Mouse (Mus musculus) neural tube, embryonic 10.5 days (tissue): ENCODE measurements around the gene Tmprss9.

Source experiments
- DNase-seq: peaks from one replicate; pipeline ENCODE4 v3.0.0-alpha.2; 2017; ENCODE audit warnings: low spot score; ENCODE audit errors: extremely low spot score

Gene Tmprss9

DNA sequence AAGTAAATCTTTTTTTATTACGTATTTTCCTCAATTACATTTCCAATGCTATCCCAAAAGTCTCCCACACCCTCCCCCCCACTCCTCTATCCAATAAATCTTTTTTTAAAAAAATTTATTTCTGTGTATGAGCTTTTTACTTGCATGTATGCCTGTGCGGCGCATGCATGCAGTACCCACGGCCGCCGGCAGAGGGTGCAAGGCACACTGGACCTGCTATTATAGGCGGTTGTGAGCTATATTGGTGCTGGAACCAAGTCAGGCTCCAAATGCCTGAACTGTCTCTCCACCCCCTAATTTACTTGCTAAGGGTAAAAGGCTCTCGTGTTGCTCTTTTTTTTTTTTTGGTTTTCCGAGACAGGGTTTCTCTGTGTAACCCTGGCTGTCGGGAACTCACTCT is 9.7 kb downstream of the Tmprss9 start:
- DNase-seq: peak; percentile 78

DNA sequence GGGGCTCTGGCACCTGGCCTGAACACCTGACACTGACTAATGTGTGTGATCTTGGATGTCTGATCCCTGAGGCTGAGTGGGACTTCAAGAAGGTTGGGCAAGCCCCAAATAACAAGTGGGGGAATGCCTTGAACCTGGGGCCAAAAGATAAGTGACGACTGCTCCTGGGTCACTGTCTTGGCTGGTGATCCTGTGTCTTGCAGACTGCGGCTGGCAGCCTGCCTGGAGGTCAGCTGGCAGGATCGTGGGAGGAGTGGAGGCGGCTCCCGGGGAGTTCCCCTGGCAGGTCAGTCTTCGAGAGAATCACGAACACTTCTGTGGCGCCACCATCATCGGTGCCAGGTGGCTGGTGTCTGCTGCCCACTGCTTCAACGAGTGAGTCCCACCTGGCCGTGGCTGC is 15.5 kb downstream of the Tmprss9 start:
- DNase-seq: no peak

DNA sequence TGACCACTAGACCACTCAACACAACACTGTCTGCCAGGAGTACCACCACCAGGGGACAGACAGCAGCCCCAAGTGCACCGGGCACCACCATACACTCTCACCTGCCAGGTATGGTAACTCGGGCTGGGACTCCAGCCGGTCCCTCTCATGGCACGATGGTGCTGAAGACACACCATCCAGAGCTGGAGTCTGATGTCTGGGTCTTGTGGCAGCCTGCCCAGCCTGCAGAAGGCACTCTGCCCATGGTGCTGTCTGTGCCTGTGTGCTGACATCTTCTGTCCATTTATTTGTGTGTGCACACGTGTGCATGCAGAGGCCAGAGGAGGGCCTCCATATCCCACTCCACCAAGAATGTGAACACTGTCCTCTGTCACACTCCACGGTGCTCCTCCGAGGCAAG is 23.5 kb downstream of the Tmprss9 start:
- DNase-seq: no peak

DNA sequence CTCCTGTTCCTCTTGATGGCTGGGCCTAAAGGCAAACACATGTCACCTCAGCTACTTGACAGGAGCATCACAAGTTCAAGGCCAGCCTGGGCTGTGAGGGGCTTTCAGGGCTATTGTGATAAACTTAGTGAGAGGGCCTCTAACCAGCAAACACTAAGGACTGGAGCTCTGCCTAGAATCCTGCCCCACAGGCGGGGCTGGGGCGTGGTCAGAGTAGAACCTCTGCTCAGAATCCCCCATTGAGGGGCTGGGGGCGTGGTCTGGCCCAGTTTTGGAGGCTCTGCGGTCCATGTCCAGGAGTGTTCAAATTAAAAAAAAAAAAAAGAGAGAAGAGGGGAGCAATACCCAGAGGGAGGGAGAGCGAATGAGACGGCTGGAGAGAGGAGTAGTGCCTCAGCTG is 24.0 kb downstream of the Tmprss9 start:
- no peak for DNase-seq

DNA sequence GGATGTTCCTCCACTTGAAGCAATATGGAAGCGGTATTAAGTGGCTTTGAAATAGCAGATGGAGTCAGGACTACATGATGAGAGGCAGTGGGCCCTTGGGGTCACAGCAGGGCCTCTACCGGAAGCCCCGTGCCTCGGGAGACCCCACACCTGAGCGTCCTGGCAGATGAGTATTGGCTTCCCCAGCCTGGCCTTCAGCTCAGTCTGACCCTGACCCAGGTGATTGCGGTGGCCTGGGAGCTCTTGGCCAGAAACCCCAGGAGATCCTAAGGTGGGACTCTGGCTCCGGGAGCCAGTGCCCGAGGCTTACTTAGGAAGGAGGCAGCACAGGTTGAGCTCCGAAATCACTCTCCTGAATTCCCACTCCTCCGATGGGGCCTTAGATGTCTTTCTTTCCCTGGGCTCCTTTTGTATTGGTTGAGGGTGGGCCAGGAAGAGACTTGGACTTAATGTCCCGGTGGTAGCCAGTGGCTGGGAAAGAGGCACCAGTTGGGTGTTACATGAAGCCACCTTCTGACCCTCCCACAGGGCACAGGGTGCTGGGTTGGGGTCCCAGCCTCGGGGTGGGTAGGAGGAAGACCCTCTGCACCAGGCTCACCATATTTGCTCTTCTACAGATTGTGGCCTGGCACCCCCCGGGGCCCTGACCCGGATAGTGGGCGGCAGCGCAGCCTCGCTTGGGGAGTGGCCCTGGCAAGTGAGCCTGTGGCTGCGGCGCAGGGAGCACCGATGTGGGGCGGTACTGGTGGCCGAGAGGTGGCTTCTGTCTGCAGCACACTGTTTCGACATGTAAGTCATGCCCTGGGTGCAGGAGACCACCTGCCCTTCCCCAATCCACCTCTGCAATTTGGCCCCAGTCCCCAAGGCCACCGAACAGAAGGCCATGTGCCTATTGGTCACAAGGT is 25.2 kb downstream of the Tmprss9 start:
- DNase-seq: no peak

DNA sequence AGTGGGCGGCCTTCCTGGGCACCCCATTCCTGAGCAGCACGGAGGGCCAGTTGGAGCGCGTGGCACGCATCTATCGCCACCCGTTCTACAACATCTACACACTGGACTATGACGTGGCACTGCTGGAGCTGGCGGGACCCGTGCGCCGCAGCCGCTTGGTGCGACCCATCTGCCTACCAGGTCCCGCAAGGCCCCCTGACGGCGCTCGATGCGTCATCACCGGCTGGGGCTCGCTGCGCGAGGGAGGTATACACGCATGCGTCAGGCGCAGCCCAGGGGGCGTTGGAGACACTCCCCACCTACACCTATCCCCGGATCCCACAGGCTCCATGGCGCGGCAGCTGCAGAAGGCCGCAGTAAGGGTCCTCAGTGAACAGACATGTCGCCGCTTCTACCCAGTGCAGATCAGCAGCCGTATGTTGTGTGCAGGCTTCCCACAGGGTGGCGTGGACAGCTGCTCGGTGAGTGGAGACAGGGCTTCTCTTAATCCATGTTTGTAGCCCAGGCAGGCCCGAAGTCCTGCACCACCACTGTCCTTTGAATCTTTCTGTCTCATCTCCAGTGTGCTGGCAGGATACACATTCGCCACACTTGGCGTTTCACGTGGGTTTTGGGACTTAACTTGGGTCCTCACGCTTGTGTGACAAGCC is 26.3 kb downstream of the Tmprss9 start:
- DNase-seq: no peak

DNA sequence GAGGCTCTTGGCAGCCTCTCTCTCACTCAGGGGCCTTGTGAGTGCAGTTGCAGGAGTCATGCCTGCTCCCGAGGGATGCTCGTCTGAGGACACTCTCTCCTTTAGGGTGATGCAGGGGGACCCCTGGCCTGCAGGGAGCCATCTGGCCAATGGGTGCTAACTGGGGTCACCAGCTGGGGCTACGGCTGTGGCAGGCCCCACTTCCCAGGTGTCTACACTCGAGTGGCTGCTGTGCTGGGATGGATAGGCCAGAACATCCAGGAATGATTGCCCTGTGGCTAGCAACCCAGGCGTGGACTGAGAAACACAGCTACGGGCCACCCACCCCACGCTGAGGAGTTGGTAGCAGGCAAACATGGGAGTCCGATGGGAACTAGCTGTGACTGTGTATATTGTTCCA is 27.4 kb downstream of the Tmprss9 start:
- no peak for DNase-seq

DNA sequence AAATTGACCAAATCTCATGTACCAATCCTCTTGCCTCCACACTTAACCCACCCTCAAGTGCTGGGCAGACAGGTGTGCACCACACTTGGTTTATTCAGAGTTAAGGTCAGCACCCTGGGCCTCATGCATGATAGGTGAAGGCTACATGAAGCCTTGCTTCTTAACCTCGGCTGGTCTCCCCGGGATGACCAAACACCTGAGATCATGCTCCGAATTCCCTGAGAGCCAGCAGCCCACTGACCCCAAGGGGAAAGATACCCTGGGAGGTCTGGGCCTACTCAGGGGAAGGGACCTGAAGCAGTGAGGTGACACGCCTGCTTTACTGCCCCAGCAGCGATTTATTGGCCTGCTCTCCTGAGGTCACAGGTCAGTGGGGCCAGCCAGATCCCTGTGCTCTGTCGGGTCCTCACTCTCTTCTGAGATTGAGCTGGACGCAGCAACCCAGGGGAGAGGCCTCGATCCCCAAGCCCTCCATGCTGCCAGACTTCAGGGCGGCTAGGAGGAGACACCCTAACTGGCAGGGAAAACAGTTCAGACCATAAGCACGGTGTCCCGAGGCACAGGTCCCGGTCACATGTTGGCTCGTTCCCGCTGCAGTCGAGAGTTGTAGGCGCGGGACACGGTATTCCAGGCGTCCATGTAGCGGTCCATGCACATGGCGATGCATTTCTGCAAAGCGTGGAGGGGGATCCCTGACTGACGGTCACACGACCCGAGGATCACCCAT is 28.1 kb downstream of the Tmprss9 start:
- no peak for DNase-seq

DNA sequence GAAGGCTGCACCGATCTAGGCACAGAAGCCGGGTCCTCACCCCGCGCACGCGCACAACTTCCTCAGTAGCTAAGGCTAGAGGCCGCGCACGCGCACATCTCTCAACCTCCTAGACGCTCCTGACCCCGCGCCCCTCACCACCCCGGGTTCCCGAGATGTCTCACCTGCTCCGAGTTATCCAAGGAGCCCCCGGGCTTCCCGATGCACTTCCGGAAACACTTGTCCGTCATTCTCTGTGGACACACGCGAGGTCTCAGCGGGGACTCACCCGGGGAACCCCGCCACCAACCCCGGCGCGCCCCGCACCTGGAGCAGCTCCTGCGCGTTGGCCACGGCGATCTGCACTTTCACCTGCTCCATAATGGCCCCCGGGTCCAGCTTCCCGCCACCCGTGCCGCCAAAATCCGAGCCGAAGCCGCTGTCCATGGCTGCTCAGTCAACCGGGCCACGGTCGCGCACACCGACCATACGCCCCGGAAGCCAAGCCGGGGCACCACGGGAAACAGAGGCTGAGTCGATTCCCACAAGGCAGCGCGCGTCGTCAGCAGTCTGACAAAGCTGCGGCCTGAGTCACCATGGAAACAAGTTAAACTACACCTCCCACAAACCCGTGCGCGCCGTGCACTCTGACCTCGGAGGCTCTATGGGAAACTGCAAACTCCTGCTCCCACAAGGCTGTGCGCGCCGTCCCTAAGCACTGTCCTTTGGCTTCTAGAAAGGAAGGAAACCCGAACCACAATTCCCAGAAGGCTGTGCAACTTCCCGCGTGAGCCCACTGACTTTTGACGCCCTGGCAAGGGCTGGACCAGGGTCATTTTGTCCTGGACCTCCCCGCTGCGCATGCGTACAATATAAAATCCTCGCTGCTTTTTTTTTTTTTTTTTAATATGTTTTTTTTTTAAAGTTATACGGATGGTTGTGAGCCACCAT is 28.9 kb downstream of the Tmprss9 start, which contains the start of gene Timm13:
Timm13 (minus strand) TSS at position 652 of the 930 bp plus-strand sequence.
- DNase-seq: peak; percentile 99

DNA sequence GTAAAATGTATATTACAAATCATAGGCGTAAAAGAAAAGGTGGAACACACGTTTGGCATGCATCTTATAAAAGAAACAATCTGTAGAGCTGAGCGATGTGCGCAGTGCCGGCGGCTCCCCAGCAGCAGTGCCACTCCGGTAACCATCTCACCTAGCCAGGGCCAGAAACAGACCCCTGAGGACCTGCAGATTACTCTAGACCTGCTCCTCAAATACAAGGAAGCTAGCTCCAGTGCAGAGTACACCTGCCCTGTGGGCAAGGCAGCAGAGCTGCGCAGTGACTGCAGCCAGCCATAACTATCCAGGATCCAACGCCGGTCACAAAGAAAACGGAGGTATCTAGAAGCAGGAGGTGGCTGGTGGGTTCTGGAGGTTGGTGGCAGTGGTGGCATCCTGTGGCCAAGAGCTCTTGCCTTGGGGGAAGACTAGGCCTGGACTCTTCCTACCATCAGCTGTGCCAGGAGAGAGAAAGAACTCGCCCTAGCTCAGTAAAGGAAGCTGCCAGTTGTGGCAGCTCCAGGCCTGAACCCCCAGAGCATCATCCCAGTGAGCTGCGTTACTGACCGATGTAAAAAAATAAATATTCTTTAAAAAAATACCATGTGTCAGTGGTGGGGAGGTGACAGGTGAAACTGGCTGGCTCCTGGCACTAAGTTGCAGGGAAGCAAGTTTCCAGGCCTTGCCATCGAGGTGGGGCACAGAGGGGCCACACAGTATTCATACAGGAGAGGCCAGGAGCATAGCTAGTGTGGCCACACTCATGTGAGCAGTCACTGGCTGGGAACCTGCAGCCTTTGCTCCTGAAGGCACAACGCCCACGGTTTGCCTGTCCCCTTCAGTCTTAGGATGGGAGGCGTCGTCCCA is 30.0 kb downstream of the Tmprss9 start:
- DNase-seq: no peak

DNA sequence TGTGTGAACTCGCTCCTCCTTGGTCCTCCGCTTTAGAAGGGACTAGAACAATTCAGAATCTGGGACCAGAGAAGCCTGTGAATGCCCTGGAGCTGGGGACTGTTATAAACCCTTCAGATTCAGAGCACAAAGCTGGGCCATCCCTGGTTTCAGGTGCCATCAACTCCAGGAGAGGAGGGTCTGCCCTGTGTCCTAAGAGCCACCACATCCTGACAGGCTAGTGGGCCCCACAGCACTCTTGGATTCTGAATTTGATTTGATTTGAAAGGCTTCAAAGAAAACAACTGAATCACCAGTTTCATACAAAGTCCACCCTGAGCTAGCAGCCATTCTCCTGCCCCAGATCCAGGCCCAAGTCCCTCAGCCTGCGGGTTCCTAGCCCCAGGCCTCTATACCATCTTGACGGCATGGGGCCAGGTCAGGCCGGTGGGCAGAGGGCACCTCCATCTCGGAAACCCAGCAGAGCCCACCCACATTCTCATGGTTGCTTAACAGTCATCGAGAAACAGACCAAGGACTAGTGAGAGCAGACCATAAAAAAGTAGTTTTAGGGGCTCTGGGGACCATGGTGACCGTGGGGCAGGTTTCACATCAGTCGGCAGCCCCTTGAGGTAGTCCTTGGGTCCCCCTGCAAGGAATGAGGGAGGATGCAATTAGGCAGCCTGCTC is 30.8 kb downstream of the Tmprss9 start:
- no peak for DNase-seq

DNA sequence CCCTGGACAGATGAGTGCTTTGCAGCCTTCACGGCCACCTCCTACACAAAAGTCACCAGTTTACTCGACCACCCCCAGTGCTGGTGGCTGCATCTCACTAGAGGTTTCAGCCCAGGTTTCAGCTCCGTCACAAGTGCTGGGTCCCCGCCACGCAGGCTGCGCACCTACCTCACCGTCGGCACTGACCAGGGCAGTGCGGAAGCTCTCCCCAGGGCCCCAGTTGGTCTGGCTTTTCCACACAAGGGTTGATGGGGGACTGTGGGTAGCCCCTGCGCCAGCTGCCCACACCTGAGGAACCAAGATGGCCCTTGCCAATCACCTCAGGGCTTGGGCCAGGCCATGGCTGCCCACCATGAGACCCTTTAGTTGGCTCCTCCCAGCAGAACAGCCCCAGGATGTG is 31.6 kb downstream of the Tmprss9 start:
- no peak for DNase-seq

DNA sequence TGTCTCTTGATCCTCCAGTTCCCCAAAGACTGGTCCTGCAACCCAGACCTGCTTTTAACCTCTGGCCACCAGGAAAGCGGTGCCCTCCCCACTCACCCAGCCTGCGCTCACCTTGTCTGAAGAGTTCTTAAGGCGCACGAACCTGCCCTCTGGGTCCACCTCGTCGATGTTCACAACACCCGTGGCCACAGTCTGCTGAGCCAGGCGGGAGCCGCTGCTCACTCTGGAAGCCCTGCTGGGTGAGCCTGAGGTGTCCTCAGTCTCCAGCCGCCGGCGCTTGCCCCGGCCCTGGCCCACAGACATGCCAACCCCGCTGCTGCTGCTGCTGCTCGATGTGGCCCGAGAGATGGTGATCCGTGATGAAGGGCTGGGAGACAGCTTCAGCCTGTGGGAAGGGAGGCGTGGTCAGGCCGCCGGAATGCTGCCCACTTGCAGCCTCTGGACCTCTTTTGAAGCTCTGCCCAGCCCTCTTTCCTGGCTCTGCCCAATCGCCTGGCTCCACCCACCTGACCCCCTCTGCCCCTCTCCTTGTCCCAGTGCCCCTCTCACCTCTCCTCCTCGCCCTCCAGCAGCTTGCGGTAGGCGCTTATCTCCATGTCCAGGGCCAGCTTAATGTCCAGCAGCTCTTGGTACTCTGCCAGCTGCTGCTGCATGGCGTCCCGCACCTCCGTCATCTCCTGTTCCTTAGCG is 32.5 kb downstream of the Tmprss9 start:
- DNase-seq: no peak

DNA sequence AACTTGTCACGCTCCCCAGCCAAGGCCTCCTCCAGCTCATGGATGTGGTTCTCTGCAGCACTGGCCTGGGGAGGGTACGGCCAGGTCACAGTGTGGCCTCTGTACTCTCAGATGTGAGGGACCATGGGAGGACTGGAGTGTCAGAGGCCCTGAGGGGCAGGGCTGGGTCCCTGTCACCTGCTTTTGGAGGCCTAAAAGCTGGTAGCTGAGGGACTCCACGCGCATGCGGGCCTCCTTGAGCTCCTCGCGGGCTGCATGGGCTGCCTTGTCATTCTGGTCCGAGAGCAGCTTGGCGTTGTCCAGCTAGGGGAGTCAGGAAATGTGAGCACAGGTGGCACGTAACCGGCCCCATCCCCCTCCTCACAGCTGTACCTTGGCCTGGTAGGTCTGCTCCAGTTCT is 33.1 kb downstream of the Tmprss9 start:
- DNase-seq: no peak

DNA sequence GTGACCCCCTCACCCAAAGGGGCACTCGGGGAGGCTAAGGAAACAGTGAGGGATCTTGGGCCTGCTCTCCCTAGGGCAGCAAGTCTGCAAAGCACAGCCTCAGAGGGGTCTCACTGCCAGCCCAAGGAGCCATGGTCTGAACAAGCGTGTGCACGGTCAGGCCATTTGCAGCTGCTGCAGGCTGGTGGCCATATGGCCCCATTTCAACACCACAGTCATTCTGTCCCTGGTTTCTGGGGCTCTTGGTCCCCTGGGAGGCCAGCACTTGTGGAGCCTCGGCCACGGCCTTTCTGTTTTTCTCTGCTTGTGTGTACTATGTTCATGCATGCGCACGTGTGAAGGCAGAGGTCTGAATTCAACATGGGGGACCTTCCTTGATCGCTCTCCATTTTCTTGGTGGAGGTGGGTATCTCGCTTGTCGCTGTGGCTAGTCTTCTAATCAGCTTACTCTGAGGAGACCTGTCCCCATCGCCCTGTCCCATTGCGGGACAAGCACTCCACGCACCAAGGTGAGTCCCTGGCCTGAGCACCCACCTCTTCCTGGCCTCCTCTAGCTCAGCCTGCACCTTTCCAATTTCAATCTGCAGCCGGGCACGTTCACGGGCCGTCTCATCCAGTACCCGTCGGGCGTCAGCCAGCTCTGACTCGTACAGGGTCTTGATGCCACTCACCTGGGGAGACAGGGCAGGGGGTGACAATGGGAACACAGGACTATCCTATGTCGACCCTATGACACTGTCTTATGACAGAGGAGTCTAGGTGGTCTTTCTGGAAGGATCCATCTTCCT is 37.9 kb downstream of the Tmprss9 start:
- no peak for DNase-seq

DNA sequence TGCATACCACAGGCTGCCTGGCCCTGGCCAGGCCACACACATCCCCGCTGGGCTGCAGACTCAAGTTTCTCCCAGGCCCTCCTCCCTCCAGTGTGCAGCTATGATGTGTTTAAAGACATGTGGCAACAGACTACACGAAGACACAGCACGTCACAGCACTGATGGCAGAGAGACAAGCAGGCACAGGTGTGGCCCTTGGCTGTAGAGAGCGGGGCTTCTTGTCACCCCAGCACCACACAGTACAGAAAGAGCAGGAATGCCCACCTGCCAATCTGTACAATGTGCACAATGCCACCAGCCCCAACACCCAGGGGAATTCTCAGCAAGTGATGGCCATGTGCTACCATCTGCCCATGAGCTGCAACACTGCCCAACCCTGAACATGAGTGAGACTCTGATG is 39.7 kb downstream of the Tmprss9 start:
- no peak for DNase-seq

DNA sequence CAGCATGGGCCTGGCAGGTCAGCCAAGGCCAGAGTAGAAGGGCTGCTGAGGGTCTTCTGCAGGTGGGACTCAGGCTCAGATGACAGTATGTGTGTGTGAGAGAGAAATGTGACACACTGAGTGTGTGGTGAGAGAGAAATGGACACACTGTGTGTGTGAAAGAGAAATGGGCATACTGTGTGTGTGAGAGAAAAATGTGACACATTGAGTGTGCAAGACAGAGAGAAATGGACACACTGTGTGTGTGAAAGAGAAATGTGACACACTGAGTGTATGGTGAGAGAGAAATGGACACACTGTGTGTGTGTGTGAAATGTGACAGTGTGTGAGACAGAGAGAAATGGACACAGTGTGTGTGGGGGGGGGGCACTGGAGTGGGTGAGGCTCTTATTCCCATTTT is 40.2 kb downstream of the Tmprss9 start:
- no peak for DNase-seq

DNA sequence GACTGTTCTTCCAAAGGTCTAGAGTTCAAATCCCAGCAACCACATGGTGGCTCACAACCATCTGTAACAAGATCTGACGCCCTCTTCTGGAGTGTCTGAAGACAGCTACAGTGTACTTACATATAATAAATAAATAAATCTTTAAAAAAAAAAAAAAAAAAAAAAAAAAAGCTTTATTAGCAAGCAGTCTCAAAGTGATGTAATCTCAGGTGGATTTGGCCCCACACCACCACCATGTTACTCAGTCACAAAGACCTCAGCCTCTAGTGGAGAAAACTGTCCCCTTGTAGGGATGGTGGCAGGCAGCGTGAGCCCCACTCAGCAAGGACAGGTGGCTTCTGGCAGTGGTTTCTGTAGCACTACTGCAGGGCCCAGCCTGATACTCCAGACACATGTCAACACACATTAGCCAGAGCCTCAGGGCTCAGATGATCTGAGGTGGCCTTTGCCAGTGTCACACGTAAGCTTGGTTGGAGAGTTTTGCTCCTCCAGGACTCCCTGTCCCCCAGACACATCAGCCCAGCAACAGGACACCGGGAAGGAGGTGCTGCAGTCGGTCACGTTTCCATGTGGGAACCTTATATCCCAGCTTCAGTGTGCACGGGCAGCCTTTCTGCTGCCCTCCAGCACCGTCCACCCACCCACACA is 41.8 kb downstream of the Tmprss9 start:
- no peak for DNase-seq
